Mouse (Mus musculus): Measurements from ENCODE around the gene Sox5.

Gene Sox5

GRCm38 (mm10) chr6:143923146-143923545, 858.6 kb downstream of the Sox5 start:
- no peak for DNase-seq (ENCODE audit: low spot score)

- DNase-seq (ENCODE audit: low spot score), result no peak
Observed at GRCm38 (mm10) chr6:143918405-143918947, 863.3 kb downstream of the Sox5 start.

- no peak for DNase-seq (ENCODE audit: low spot score)
Observed at GRCm38 (mm10) chr6:143916152-143916735, 865.5 kb downstream of the Sox5 start.

- DNase-seq (ENCODE audit: low spot score), result no peak
Observed at GRCm38 (mm10) chr6:143915686-143916085, 866.1 kb downstream of the Sox5 start.

GRCm38 (mm10) chr6:143912316-143912715, 869.5 kb downstream of the Sox5 start:
- DNase-seq (ENCODE audit: low spot score), result no peak

GRCm38 (mm10) chr6:143904693-143905031, 877.1 kb downstream of the Sox5 start:
- DNase-seq (ENCODE audit: low spot score), result no peak

GRCm38 (mm10) chr6:143903981-143904692, 877.6 kb downstream of the Sox5 start:
- DNase-seq (ENCODE audit: low spot score), result no peak

- no peak for DNase-seq (ENCODE audit: low spot score)
Observed at GRCm38 (mm10) chr6:143900871-143901270, 880.9 kb downstream of the Sox5 start.

GRCm38 (mm10) chr6:143895092-143895491, 886.7 kb downstream of the Sox5 start:
- DNase-seq (ENCODE audit: low spot score), result no peak

- no peak for DNase-seq (ENCODE audit: low spot score)
Observed at GRCm38 (mm10) chr6:143892869-143893268, 888.9 kb downstream of the Sox5 start.

- no peak for DNase-seq (ENCODE audit: low spot score)
Observed at GRCm38 (mm10) chr6:143888556-143888955, 893.2 kb downstream of the Sox5 start.

- DNase-seq (ENCODE audit: low spot score), result no peak
Observed at GRCm38 (mm10) chr6:143878525-143878924, 903.3 kb downstream of the Sox5 start.

GRCm38 (mm10) chr6:143868790-143869189, 913.0 kb downstream of the Sox5 start:
- DNase-seq (ENCODE audit: low spot score), result no peak

GRCm38 (mm10) chr6:143868155-143868685, 913.6 kb downstream of the Sox5 start:
- DNase-seq (ENCODE audit: low spot score), result no peak

- DNase-seq (ENCODE audit: low spot score), result no peak
Observed at GRCm38 (mm10) chr6:143867029-143867428, 914.7 kb downstream of the Sox5 start.

GRCm38 (mm10) chr6:143866566-143866965, 915.2 kb downstream of the Sox5 start:
- no peak for DNase-seq (ENCODE audit: low spot score)

- DNase-seq (ENCODE audit: low spot score), result no peak
Observed at GRCm38 (mm10) chr6:143862611-143863110, 919.1 kb downstream of the Sox5 start.

GRCm38 (mm10) chr6:143860036-143860435, 921.7 kb downstream of the Sox5 start:
- DNase-seq (ENCODE audit: low spot score), result no peak

GRCm38 (mm10) chr6:143859535-143859934, 922.2 kb downstream of the Sox5 start:
- DNase-seq (ENCODE audit: low spot score), result no peak

- DNase-seq (ENCODE audit: low spot score), result no peak
Observed at GRCm38 (mm10) chr6:143858551-143858950, 923.2 kb downstream of the Sox5 start.

GRCm38 (mm10) chr6:143857376-143857775, 924.4 kb downstream of the Sox5 start:
- no peak for DNase-seq (ENCODE audit: low spot score)

- no peak for DNase-seq (ENCODE audit: low spot score)
Observed at GRCm38 (mm10) chr6:143855421-143855820, 926.4 kb downstream of the Sox5 start.

GRCm38 (mm10) chr6:143854031-143854430, 927.7 kb downstream of the Sox5 start:
- DNase-seq (ENCODE audit: low spot score), result no peak
